Mouse (Mus musculus) mesoderm, embryonic 11.5 days (tissue): ENCODE measurements at regions not wholly inside any gene's neighbourhood (a gene's known extent, or its start where the extent isn't known, plus 50 kb on each side); places are given as distances from the start of the nearest gene placed in this dataset.

ENCODE experiments used
- DNase-seq: peaks from one replicate; pipeline ENCODE4 v3.0.0-alpha.2; 2012; ENCODE audit warnings: low read depth, low spot score

GRCm38 (mm10) chr1:169051863-169052257, 479.4 kb downstream of the Nuf2 start:
- no peak for DNase-seq

GRCm38 (mm10) chr1:169051085-169051862, 480.0 kb downstream of the Nuf2 start:
- peak; percentile 69 for DNase-seq

- no peak for DNase-seq
Observed at GRCm38 (mm10) chr1:169049846-169050245, 481.4 kb downstream of the Nuf2 start.

GRCm38 (mm10) chr1:169046791-169047525, 484.3 kb downstream of the Nuf2 start:
- DNase-seq: no peak

GRCm38 (mm10) chr1:169033517-169033916, 497.7 kb downstream of the Nuf2 start:
- no peak for DNase-seq

- no peak for DNase-seq
Observed at GRCm38 (mm10) chr1:169031849-169032542, 499.3 kb downstream of the Nuf2 start.

GRCm38 (mm10) chr1:169027706-169028105, 503.6 kb downstream of the Nuf2 start:
- no peak for DNase-seq

GRCm38 (mm10) chr1:169027241-169027640, 504.0 kb downstream of the Nuf2 start:
- DNase-seq: no peak

- no peak for DNase-seq
Observed at GRCm38 (mm10) chr1:169024531-169024930, 506.7 kb downstream of the Nuf2 start.

GRCm38 (mm10) chr1:168991506-168992244, 539.6 kb downstream of the Nuf2 start:
- DNase-seq: peak; percentile 35

GRCm38 (mm10) chr1:168975037-168975698, 543.1 kb upstream of the Pbx1 start:
- DNase-seq: peak; percentile 21

GRCm38 (mm10) chr1:168969402-168969801, 537.3 kb upstream of the Pbx1 start:
- peak; percentile 59 for DNase-seq

- no peak for DNase-seq
Observed at GRCm38 (mm10) chr1:168967334-168967733, 535.3 kb upstream of the Pbx1 start.

- DNase-seq: peak; percentile 65
Observed at GRCm38 (mm10) chr1:168964467-168964904, 532.4 kb upstream of the Pbx1 start.

- no peak for DNase-seq
Observed at GRCm38 (mm10) chr1:168950947-168951346, 518.9 kb upstream of the Pbx1 start.

- peak; percentile 20 for DNase-seq
Observed at GRCm38 (mm10) chr1:168924100-168924815, 492.2 kb upstream of the Pbx1 start.

- DNase-seq: no peak
Observed at GRCm38 (mm10) chr1:168918331-168919076, 486.4 kb upstream of the Pbx1 start.

- no peak for DNase-seq
Observed at GRCm38 (mm10) chr1:168908684-168909175, 476.7 kb upstream of the Pbx1 start.

GRCm38 (mm10) chr1:168908192-168908591, 476.1 kb upstream of the Pbx1 start:
- no peak for DNase-seq
